Mouse (Mus musculus): ENCODE measurements around the gene Flt1.
"Not testable (repeated sequence)": the region's sequence is repeated elsewhere in the genome, so short reads cannot be mapped to it uniquely, and the experiment has no call there.

Gene Flt1

GRCm38 (mm10) chr5:147611348-147611747 is 114.5 kb downstream of the Flt1 start:
- not testable (repeated sequence) for DNase-seq (ENCODE audit: low spot score)

GRCm38 (mm10) chr5:147607256-147607975 is 118.4 kb downstream of the Flt1 start:
- DNase-seq (ENCODE audit: low spot score): no peak

- DNase-seq (ENCODE audit: low spot score): no peak
These were observed 119.1 kb downstream of the Flt1 start for GRCm38 (mm10) chr5:147606751-147607150.

- DNase-seq (ENCODE audit: low spot score): no peak
These were observed 124.1 kb downstream of the Flt1 start for GRCm38 (mm10) chr5:147601460-147602360.

GRCm38 (mm10) chr5:147597825-147598224 is 128.0 kb downstream of the Flt1 start:
- no peak for DNase-seq (ENCODE audit: low spot score)

- no peak for DNase-seq (ENCODE audit: low spot score)
These were observed 136.0 kb downstream of the Flt1 start for GRCm38 (mm10) chr5:147589814-147590213.

GRCm38 (mm10) chr5:147585070-147585469 is 140.7 kb downstream of the Flt1 start:
- no peak for DNase-seq (ENCODE audit: low spot score)

- DNase-seq (ENCODE audit: low spot score): no peak
These were observed 141.2 kb downstream of the Flt1 start for GRCm38 (mm10) chr5:147584648-147585047.

GRCm38 (mm10) chr5:147583702-147584298 is 142.0 kb downstream of the Flt1 start:
- DNase-seq (ENCODE audit: low spot score): peak; percentile 38

- DNase-seq (ENCODE audit: low spot score): no peak
These were observed 145.6 kb downstream of the Flt1 start for GRCm38 (mm10) chr5:147580181-147580580.

GRCm38 (mm10) chr5:147579691-147580090 is 146.1 kb downstream of the Flt1 start:
- no peak for DNase-seq (ENCODE audit: low spot score)

- no peak for DNase-seq (ENCODE audit: low spot score)
These were observed 146.7 kb downstream of the Flt1 start for GRCm38 (mm10) chr5:147579148-147579547.

GRCm38 (mm10) chr5:147577003-147577402 is 148.8 kb downstream of the Flt1 start:
- no peak for DNase-seq (ENCODE audit: low spot score)

- DNase-seq (ENCODE audit: low spot score): no peak
These were observed 151.3 kb downstream of the Flt1 start for GRCm38 (mm10) chr5:147574517-147574916.

GRCm38 (mm10) chr5:147573555-147573954 is 152.3 kb downstream of the Flt1 start:
- no peak for DNase-seq (ENCODE audit: low spot score)

GRCm38 (mm10) chr5:147572695-147573094 is 153.1 kb downstream of the Flt1 start:
- DNase-seq (ENCODE audit: low spot score): no peak

- DNase-seq (ENCODE audit: low spot score): no peak
These were observed 159.5 kb downstream of the Flt1 start for GRCm38 (mm10) chr5:147566335-147566734.

- DNase-seq (ENCODE audit: low spot score): no peak
These were observed 160.4 kb downstream of the Flt1 start for GRCm38 (mm10) chr5:147565444-147565843.

- DNase-seq (ENCODE audit: low spot score): no peak
These were observed 161.6 kb downstream of the Flt1 start for GRCm38 (mm10) chr5:147564140-147564590.

- no peak for DNase-seq (ENCODE audit: low spot score)
These were observed 162.2 kb downstream of the Flt1 start for GRCm38 (mm10) chr5:147563511-147564139.

GRCm38 (mm10) chr5:147557641-147558040 is 168.2 kb downstream of the Flt1 start:
- DNase-seq (ENCODE audit: low spot score): not testable (repeated sequence)

Data from testis, postnatal 14 days (tissue).